Mouse (Mus musculus) myocyte (in vitro differentiated cells): ENCODE measurements around the gene Nol4l. TPM values are rescaled to one million over a fixed set of nuclear protein-coding genes. Genes with fewer than 3 reads are reported as not detected.

Experiments used
- H3K27me3 ChIP-seq: one replicate; pipeline ENCODE4 v1.6.1; 2011; ENCODE audit not compliant: control insufficient read depth, insufficient read depth, insufficient read length
- H3K36me3 ChIP-seq: one replicate; pipeline ENCODE4 v1.6.1; 2011; ENCODE audit not compliant: control insufficient read depth, insufficient read depth
- H3K4me2 ChIP-seq: one replicate; pipeline ENCODE4 v1.6.1; 2011; ENCODE audit warnings: low read depth, control low read depth
- H3K4me3 ChIP-seq: one replicate; pipeline ENCODE4 v1.5.1; 2011; ENCODE audit warnings: mild to moderate bottlenecking, control low read depth, moderate library complexity
- H3K79me2 ChIP-seq: one replicate; pipeline ENCODE4 v1.6.1; 2011; ENCODE audit not compliant: control insufficient read depth, insufficient read depth
- H3ac ChIP-seq: one replicate; pipeline ENCODE4 v1.6.1; 2011; ENCODE audit not compliant: control insufficient read depth, insufficient read length
- CEBPB ChIP-seq: IDR thresholded peaks from 2 replicates; pipeline ENCODE4 v1.6.1; 2011; ENCODE audit warnings: mild to moderate bottlenecking, moderate library complexity; ENCODE audit not compliant: poor library complexity, insufficient read depth, severe bottlenecking
- E2F4 ChIP-seq: IDR thresholded peaks from one replicate; pipeline ENCODE4 v1.6.1; 2011; ENCODE audit warnings: mild to moderate bottlenecking, control low read depth, moderate library complexity; ENCODE audit not compliant: insufficient read depth
- MAX ChIP-seq: IDR thresholded peaks from one replicate; pipeline ENCODE4 v1.6.1; 2011; ENCODE audit warnings: low read depth, mild to moderate bottlenecking, control low read depth
- MYOD1 ChIP-seq, 3 experiments: IDR thresholded peaks; one replicate each; pipeline ENCODE4 v1.6.1; 2011; ENCODE audit warnings: control low read depth in 2 of 3, low read depth in 2 of 3, mild to moderate bottlenecking in 2 of 3, moderate library complexity in 1 of 3; ENCODE audit not compliant: insufficient read length in 2 of 3, control insufficient read depth in 1 of 3
- MYOG ChIP-seq, 3 experiments: IDR thresholded peaks; one replicate each; pipeline ENCODE4 v1.6.1; 2011; ENCODE audit warnings: control low read depth in 2 of 3, low read depth in 2 of 3, mild to moderate bottlenecking in 2 of 3; ENCODE audit not compliant: insufficient read length in 2 of 3, control insufficient read depth in 1 of 3, insufficient read depth in 1 of 3
- POLR2A ChIP-seq: IDR thresholded peaks from one replicate; pipeline ENCODE4 v1.6.1; 2011; ENCODE audit warnings: low read depth, mild to moderate bottlenecking, control low read depth, moderate library complexity; ENCODE audit not compliant: insufficient read length
- POLR2AphosphoS2 ChIP-seq: IDR thresholded peaks from one replicate; pipeline ENCODE4 v1.6.1; 2011; ENCODE audit warnings: low read depth, control low read depth; ENCODE audit not compliant: insufficient read length
- REST ChIP-seq: IDR thresholded peaks from one replicate; pipeline ENCODE4 v1.6.1; 2011; ENCODE audit warnings: mild to moderate bottlenecking, control low read depth, moderate library complexity; ENCODE audit not compliant: insufficient read depth, insufficient read length
- SRF ChIP-seq: IDR thresholded peaks from one replicate; pipeline ENCODE4 v1.6.1; 2011; ENCODE audit warnings: low read depth; ENCODE audit not compliant: control insufficient read depth, insufficient read length
- TCF12 ChIP-seq: IDR thresholded peaks from one replicate; pipeline ENCODE4 v1.6.1; 2011; ENCODE audit warnings: mild to moderate bottlenecking, control low read depth; ENCODE audit not compliant: poor library complexity, insufficient read depth, severe bottlenecking
- TCF3 ChIP-seq: IDR thresholded peaks from one replicate; pipeline ENCODE4 v1.6.1; 2011; ENCODE audit warnings: low read depth, control low read depth; ENCODE audit not compliant: insufficient read length
- USF1 ChIP-seq: IDR thresholded peaks from one replicate; pipeline ENCODE4 v1.6.1; 2011; ENCODE audit warnings: low read depth, mild to moderate bottlenecking, control low read depth, moderate library complexity
- polyA plus RNA-seq: library from polyadenylated mRNA; unstranded; fragments of >200 nt; fragmentation: generic; extraction: Trizol; gene quantifications from one replicate; pipeline ENCODE4 v1.2.1, GENCODE M21; 2012; ENCODE audit warnings: missing spikeins

Nol4l gene
- polyA plus RNA-seq, result 0.44 TPM

DNA sequence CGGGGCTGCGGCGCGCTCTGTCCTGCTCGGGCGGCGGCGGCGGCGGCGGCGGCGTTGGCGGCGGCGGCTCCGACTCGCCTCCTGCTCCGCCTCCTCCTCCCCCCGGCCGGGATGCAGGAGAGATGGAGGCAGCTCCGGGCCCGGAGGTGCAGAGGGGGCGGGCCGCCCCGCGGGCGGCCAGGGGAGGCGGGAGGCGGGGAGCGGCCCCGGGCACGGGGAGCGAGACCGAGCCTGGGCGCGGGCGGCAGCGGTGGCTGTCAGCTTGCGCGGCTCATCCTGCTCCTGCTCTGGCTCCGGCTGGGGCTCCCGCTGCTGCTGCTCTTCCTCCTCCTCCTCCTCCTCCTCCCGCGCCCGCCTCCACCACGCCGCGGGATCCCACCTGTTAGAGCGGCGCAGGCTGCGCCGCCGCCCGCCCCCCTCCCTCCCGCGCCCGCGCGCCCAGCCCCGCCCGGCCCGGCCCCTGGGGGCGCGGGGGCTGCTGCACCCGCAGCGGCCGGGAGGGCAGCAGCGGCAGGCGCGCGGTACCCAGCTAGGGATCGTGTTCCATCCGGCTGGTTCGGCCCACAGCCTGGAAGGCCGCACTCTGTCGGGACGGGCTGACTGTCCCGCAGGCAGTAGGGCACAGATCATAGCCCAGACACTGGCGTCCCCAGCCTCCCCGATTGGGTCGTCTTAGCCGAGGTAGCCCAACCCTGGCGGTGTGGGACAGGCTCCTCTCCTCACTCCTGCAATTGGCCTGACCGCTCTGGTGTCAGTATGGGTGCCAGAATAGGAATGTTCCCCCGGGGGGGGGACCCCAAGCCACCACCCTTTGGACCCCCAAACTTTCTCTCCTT, at the start of gene Nol4l:
Gene Nol4l (minus strand): TSS at position 41 of the 836 bp plus-strand sequence.
- H3K36me3 ChIP-seq, result no peaks in the 10 kb centered on the region
- no peaks in the 10 kb centered on the region for H3K79me2 ChIP-seq
- H3ac ChIP-seq, result peak within 1 kb of the TSS; percentile 9
- H3K4me3 ChIP-seq, result no peak within 1 kb of the TSS
- peaks cover 52% of the 10 kb centered on the region for H3K27me3 ChIP-seq
- no peak for TF ChIP-seq REST
- TF ChIP-seq CEBPB, result no peak
- TF ChIP-seq POLR2AphosphoS2, result no peak
- no peak for TF ChIP-seq TCF3
- no peak for TF ChIP-seq MAX
- peak within 1 kb of the TSS; percentile 80 for H3K4me2 ChIP-seq

DNA sequence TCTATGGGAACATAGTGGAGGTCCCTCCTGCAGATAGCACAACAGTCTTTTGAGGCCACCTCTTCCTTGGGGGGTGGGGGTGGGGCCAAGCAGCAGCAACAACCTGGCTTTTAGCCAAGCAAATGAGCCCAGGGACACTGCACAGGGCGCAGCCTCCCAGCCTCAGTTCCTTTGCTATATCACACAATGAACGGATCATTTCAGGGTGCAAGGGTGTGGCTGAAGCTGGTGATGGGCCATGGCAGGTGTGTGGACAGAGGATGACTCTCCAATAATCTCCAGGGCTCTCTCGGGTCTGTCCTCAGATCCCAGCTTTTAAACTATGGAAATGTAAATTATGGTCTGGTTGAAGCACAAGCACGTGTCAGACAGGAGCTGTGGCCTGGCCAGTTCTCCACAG, 47.4 kb upstream of the Nol4l start:
- no peak for TF ChIP-seq REST
- TF ChIP-seq SRF, result no peak
- TF ChIP-seq MYOD1 (IDR thresholded peaks at IDR 0.05; ENCODE audit: control insufficient read depth in 1 of 3, insufficient read length in 2 of 3, low read depth in 2 of 3), result peak in 2 of 3 experiments; percentile 65 to 85
- Histone ChIP-seq H3K79me2 (no peaks in the 10 kb centered on the region), H3K4me3 (no peak overlapping the region), H3K4me2 (no peak overlapping the region), H3ac (no peak overlapping the region), H3K27me3 (no peaks in the 10 kb centered on the region), H3K36me3 (no peaks in the 10 kb centered on the region)

DNA sequence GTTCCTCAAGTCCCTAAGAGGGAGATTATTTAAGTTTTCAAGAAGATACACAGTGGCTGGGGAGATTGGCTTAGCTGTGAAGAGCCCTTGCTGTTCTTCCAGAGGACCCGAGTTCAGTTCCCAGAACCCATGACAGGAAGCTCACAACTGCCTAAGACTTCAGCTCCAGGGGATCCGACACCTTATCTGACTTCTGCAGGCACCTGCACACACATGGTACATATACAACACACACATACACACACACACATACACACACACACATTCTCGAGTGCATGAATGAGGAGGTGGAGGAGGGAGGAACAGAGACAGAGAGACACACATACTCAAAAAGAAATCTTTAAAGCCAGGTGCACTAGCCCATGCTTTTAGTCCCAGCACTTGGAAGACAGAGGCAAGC, 46.4 kb upstream of the Nol4l start:
- Histone ChIP-seq H3K4me2 (no peak overlapping the region), H3K36me3 (no peaks in the 10 kb centered on the region), H3ac (no peak overlapping the region), H3K4me3 (no peak overlapping the region), H3K27me3 (no peaks in the 10 kb centered on the region), H3K79me2 (no peaks in the 10 kb centered on the region)
- TF ChIP-seq TCF3 (no peak), MYOD1 (IDR thresholded peaks at IDR 0.05; ENCODE audit: control insufficient read depth in 1 of 3, insufficient read length in 2 of 3, low read depth in 2 of 3) (no peak), MAX (no peak), POLR2AphosphoS2 (no peak), POLR2A (no peak), E2F4 (no peak), MYOG (IDR thresholded peaks at IDR 0.05; ENCODE audit: control insufficient read depth in 1 of 3, insufficient read depth in 1 of 3, insufficient read length in 2 of 3, low read depth in 2 of 3) (no peak), SRF (no peak), TCF12 (no peak), CEBPB (no peak), USF1 (no peak), REST (no peak)

DNA sequence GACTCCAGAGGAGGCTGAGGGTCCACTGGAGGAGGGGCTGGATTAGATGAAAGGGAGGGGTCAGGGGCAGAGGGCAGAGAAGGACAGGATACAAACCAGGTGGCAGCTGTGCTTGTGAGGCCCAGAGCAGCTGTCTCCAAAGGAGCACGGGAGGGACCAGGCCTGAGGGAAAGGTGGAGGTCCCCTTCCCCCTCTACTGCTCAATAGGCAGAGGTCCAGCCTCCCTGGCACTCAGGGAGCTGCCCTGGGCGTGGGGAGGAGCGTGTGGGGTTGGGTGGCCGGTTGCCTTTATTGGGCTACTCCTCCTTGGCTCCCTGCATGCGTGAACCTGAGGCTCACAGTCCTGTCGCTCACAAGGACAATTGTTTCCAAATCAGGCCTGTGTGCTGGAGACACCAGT, 45.8 kb upstream of the Nol4l start:
- H3K79me2 ChIP-seq, result no peaks in the 10 kb centered on the region
- no peak overlapping the region for H3K4me2 ChIP-seq
- H3K27me3 ChIP-seq, result no peaks in the 10 kb centered on the region
- H3K4me3 ChIP-seq, result no peak overlapping the region
- no peak for TF ChIP-seq POLR2A
- TF ChIP-seq MYOD1 (IDR thresholded peaks at IDR 0.05; ENCODE audit: control insufficient read depth in 1 of 3, insufficient read length in 2 of 3, low read depth in 2 of 3), result peak in 1 of 3 experiments; percentile 13
- no peak overlapping the region for H3ac ChIP-seq
- H3K36me3 ChIP-seq, result no peaks in the 10 kb centered on the region

DNA sequence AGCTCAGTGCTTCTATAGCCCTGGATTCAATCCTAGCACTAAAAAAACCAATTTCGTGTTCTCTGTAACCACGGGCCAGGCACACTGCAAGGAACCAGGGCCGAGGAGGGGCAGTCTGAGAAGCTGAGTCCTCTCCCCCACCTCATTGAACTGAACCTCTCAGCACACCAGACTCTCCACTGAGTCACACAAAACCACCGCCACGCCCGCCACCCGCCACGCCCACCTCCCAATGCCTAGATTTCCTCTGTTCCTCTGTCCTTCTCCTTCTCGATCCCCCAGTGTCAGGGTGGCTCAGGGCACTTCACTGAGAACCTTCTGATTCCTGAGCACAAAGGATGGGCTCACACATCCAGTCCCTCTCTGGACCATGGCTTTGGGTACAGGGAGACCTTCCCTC, 43.3 kb upstream of the Nol4l start:
- Histone ChIP-seq H3ac (no peak overlapping the region), H3K4me2 (no peak overlapping the region), H3K36me3 (no peaks in the 10 kb centered on the region), H3K79me2 (no peaks in the 10 kb centered on the region), H3K4me3 (no peak overlapping the region), H3K27me3 (no peaks in the 10 kb centered on the region)
- TF ChIP-seq TCF3 (no peak), MYOG (IDR thresholded peaks at IDR 0.05; ENCODE audit: control insufficient read depth in 1 of 3, insufficient read depth in 1 of 3, insufficient read length in 2 of 3, low read depth in 2 of 3) (no peak), CEBPB (no peak), MAX (no peak), POLR2AphosphoS2 (no peak), TCF12 (no peak), USF1 (no peak)
